Mouse (Mus musculus) testis, adult 2 months (tissue): ENCODE measurements around the gene Ahdc1. TPM values are rescaled to one million over a fixed set of nuclear protein-coding genes. Genes with fewer than 3 reads are reported as not detected.

ENCODE experiments used
- H3K27ac ChIP-seq: fragments of 200-500 bp; 2 replicates; pipeline ENCODE4 v1.5.1; 2012; ENCODE audit warnings: low read depth, low read length; ENCODE audit not compliant: control insufficient read depth, insufficient read depth
- H3K27me3 ChIP-seq: fragments of 200-500 bp; 2 replicates; pipeline ENCODE4 v1.6.1; 2012; ENCODE audit warnings: mild to moderate bottlenecking, low read length, moderate library complexity; ENCODE audit not compliant: control insufficient read depth, insufficient read depth
- H3K36me3 ChIP-seq: fragments of 200-500 bp; 2 replicates; pipeline ENCODE4 v1.6.1; 2012; ENCODE audit warnings: mild to moderate bottlenecking, low read length; ENCODE audit not compliant: control insufficient read depth, insufficient read depth
- H3K4me1 ChIP-seq: fragments of 200-500 bp; 2 replicates; pipeline ENCODE4 v1.6.1; 2012; ENCODE audit warnings: low read length; ENCODE audit not compliant: control insufficient read depth, insufficient read depth
- H3K4me3 ChIP-seq: fragments of 200-500 bp; 2 replicates; pipeline ENCODE4 v1.5.1; 2012; ENCODE audit warnings: low read depth, mild to moderate bottlenecking, low read length, moderate library complexity, mixed read lengths; ENCODE audit not compliant: control insufficient read depth
- CTCF ChIP-seq: fragments of 200-500 bp; IDR thresholded peaks from 2 replicates; pipeline ENCODE4 v1.5.1; 2012; ENCODE audit warnings: low read depth, mild to moderate bottlenecking, inconsistent platforms, low read length, moderate library complexity; ENCODE audit not compliant: control insufficient read depth, insufficient read depth, insufficient replicate concordance
- POLR2A ChIP-seq: fragments of 200-500 bp; IDR thresholded peaks from 2 replicates; pipeline ENCODE4 v1.6.1; 2012; ENCODE audit warnings: low read depth, mild to moderate bottlenecking, inconsistent platforms, low read length, moderate library complexity; ENCODE audit not compliant: control insufficient read depth
- polyA plus RNA-seq: library from polyadenylated mRNA; depleted of rRNA; stranded (reverse); fragments of >200 nt; gene quantifications from 2 replicates; pipeline ENCODE4 v1.2.3, GENCODE M21; 2012

Gene Ahdc1
- polyA plus RNA-seq, 1 experiment = 65.0 TPM

GRCm38 (mm10) chr4:133047353-133048105 lies 36.5 kb downstream of the Ahdc1 start:
- Histone ChIP-seq H3K27me3 (no peaks in the 10 kb centered on the region), H3K4me3 (no peak overlapping the region), H3K4me1 (peaks cover 38% of the 10 kb centered on the region), H3K27ac (no peak overlapping the region), H3K36me3 (no peaks in the 10 kb centered on the region)
- TF ChIP-seq CTCF = no peak
- no peak for TF ChIP-seq POLR2A

GRCm38 (mm10) chr4:133049071-133049920 lies 38.2 kb downstream of the Ahdc1 start:
- Histone ChIP-seq H3K4me3 (no peak overlapping the region), H3K4me1 (peaks cover 25% of the 10 kb centered on the region), H3K36me3 (no peaks in the 10 kb centered on the region), H3K27ac (no peak overlapping the region; the same call in 1 of the 2 replicates), H3K27me3 (no peaks in the 10 kb centered on the region)
- TF ChIP-seq CTCF = no peak
- no peak for TF ChIP-seq POLR2A

- H3K4me1 ChIP-seq = peaks cover 21% of the 10 kb centered on the region
- H3K36me3 ChIP-seq = no peaks in the 10 kb centered on the region
- H3K27me3 ChIP-seq = no peaks in the 10 kb centered on the region
- H3K4me3 ChIP-seq = no peak overlapping the region
- H3K27ac ChIP-seq = no peak overlapping the region
- no peak for TF ChIP-seq POLR2A
- TF ChIP-seq CTCF = no peak
Observed at GRCm38 (mm10) chr4:133050196-133050836, 39.3 kb downstream of the Ahdc1 start.

- Histone ChIP-seq H3K36me3 (no peaks in the 10 kb centered on the region), H3K27me3 (no peaks in the 10 kb centered on the region), H3K4me1 (peaks cover 16% of the 10 kb centered on the region), H3K27ac (no peak overlapping the region), H3K4me3 (no peak overlapping the region)
- TF ChIP-seq CTCF (no peak), POLR2A (no peak)
Observed at GRCm38 (mm10) chr4:133050837-133051549, 39.9 kb downstream of the Ahdc1 start.

GRCm38 (mm10) chr4:133051550-133051865 lies 40.4 kb downstream of the Ahdc1 start:
- Histone ChIP-seq H3K4me3 (no peak overlapping the region), H3K27me3 (no peaks in the 10 kb centered on the region), H3K36me3 (no peaks in the 10 kb centered on the region), H3K27ac (no peak overlapping the region), H3K4me1 (peaks cover 17% of the 10 kb centered on the region)
- TF ChIP-seq POLR2A = no peak
- TF ChIP-seq CTCF = no peak

GRCm38 (mm10) chr4:133052029-133052745 lies 41.1 kb downstream of the Ahdc1 start:
- Histone ChIP-seq H3K4me1 (peaks cover 13% of the 10 kb centered on the region), H3K4me3 (no peak overlapping the region), H3K27me3 (no peaks in the 10 kb centered on the region), H3K36me3 (no peaks in the 10 kb centered on the region), H3K27ac (no peak overlapping the region)
- no peak for TF ChIP-seq POLR2A
